Mouse (Mus musculus) kidney, postnatal 36 days (tissue): ENCODE data around the gene Tmem217.
"Not testable (repeated sequence)": the region's sequence is repeated elsewhere in the genome, so short reads cannot be mapped to it uniquely, and the experiment has no call there.

Experiments used
- DNase-seq, 2 experiments: peaks; one replicate each; pipeline ENCODE4 v3.0.0; 2021 to 2022; ENCODE audit warnings: mixed read lengths in 2 of 2

Gene Tmem217

DNA sequence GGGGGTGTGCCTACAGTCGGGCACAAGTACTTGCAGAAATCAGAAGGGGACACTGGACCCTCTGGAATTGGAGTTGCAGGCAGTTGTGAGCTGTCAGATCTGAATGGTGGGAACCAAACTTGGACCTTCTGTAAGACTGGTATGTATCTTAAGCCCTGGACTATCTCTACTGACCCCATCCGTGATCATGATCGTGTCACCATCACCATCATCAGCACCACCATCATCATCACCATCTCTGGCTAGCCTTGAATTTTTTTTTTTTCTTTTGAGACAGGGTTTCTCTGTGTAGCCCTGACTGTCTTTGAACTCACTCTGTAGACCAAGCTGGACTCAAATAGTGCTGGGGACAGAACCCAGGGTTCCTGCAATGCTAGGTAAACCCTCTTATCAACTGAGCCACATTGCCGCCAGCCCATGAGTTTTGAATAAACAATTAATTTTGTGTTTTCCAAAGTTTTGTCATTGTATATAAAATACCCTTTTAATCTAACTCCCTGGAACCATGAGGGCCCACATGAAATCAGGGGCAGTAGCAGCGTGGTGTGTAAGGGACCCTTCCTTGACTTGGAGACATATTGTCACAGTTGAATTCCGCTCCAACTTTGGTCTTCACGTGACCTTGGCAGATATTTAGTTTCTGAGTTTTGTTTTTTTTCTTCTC, 50.0 kb downstream of the Tmem217 start:
- no peak for DNase-seq

DNA sequence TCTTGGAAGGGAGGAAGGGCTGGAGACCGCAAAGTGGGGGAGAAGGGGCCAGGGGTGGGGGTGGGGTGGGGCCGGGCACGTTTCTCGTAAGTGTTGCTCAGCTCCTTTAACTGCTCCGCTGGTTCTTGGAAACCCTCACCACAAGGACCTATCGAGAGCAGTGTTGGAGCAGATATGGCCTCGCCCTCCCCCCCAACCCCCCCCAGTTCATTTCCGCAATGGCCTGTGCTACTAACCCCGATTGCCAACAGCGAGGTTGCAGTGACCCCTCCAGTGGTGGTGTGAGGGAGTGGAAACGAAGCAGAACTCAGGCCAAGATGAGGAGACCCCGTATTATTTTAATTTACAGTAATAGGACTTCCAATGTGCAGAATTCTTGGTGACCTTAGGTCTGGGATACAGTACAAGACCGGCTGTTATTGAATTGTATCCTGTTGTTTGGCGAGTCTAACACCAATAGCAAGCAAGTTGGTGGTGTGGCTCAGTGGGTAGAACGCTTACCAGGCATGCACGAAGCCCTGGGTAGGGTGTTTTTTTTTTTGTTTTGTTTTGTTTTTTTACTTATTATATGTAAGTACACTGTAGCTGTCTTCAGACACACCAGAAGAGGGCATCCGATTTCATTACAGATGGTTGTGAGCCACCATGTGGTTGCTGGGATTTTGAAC, 51.2 kb downstream of the Tmem217 start:
- no peak for DNase-seq

- no peak for DNase-seq
These were observed 51.9 kb downstream of the Tmem217 start for GRCm38 (mm10) chr17:29500243-29500740.

- no peak for DNase-seq
These were observed 52.7 kb downstream of the Tmem217 start for GRCm38 (mm10) chr17:29499511-29499910.

- not testable (repeated sequence) for DNase-seq
These were observed 53.2 kb downstream of the Tmem217 start for GRCm38 (mm10) chr17:29498952-29499351.

GRCm38 (mm10) chr17:29498028-29498427, 54.2 kb downstream of the Tmem217 start:
- peak in 1 of 2 experiments; percentile 21 for DNase-seq

DNA sequence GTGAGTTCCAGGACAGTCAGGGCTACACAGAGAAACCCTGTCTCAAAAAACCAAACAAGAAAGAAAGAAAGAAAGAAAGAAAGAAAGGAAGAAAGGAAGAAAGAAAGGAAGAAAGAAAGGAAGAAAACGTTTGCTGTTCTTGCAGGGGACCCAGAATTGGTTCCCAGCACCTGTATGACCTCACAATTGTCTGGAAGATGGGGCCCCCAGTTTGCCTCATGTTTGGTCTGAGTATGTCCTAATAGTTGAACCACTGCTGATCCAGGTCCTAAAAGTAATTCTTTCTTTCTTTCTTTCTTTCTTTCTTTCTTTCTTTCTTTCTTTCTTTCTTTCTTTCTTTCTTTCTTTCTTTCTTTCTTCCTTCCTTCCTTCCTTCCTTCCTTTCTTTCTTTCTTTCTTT, 54.7 kb downstream of the Tmem217 start:
- DNase-seq, result not testable (repeated sequence)

DNA sequence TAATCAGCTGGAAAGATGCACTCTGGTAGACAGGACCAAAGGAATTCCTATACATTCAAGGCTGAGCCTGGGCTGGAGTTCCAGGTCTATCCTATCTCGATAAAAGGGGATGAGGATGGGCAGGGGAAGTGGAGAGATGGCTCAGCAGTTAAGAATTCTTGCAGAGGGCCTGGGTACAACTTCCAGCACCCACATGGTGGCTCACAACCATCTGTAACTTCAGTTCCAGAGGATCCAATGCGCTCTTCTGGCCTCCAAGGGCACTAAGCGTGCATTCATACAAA, 55.2 kb downstream of the Tmem217 start:
- no peak for DNase-seq

DNA sequence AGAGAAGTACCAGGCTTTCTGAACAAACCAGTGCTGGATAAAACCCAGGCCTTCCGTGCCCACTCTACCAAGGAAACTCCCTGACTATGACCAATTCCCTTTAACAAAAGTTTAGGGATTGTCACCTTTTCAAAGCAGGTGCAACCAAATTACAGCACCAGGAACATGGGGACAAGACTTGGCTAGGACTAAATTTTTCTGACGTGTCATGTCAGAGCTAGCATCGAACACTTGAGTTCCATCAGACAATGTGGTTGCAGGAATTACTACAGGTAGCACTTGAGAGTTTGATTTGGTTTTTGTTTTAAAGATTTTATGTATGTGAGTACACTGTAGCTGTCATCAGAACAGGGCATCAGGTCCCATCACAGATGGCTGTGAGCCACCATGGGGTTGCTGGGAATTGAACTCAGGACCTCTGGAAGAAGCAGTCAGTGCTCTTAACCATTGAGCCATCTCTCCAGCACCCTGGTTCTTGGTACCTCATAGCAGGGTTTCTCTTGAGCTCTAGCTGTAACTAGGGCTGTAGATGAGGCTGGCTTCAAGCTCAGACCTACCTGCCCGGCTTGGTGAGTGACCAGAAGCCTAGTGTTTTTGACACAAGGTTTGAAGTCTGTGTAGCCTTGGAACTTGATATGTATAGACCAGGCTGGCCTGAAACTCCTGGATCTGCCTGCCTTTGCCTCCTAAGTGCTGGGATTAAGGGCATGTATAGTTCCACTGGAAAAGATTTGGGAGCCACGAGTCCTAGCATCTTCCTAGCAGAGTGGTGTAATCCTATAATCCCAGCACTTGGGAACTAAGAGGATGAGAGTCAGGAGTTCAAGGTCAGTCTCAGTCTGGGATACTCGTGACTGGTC, 55.7 kb downstream of the Tmem217 start:
- no peak for DNase-seq

- DNase-seq, result no peak
These were observed 57.5 kb downstream of the Tmem217 start for GRCm38 (mm10) chr17:29494732-29495076.

DNA sequence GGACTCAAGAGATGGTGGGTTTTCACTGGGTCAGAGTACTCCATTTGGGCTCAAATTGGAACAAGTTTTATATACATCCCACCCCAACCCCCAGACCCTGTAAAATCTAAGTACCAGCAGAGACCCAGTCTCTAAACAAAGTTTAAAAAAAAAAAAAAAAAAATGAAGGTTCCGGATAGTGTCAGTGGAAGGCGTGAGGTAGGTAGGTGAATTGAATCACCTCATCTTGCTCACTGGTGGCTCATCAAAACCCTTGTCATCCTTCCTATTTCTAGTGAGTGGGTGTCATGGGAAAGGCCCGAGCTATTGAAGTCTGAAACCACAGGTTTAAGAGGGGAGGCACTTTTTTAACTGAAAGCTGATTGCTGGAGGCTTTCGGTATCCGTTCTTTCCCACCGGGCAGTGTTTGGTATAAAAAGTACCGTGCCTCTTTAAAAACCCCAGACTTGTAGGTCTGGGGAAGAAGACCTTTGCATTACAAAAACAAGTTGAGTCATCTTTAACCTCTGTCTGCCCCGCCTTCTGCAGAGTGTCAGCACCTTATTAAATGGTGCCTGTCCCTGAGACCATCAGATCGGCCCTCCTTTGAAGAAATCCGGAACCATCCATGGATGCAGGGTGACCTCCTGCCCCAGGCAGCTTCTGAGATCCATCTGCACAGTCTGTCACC, 58.0 kb downstream of the Tmem217 start:
- no peak for DNase-seq

DNA sequence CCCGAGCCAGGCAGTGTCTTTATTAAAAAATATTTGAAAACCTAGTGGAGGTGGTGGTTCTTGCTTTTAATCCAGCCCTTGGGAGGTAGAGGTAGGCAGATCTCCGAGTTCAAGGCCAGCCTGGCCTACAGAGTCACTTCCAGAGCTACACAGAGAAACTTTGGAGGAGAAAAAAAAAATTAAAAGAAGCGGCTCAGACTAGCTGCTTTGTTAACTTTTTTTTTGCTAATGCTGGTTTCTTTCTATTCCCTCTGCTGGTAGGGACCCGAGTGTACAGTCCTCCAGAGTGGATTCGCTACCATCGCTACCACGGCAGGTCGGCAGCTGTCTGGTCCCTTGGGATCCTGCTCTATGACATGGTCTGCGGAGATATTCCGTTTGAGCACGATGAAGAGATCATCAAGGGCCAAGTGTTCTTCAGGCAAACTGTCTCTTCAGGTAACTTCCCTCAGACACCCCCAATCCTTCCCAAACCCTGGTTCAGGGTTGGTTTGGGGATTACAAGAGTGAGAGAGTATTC, 58.7 kb downstream of the Tmem217 start:
- no peak for DNase-seq

DNA sequence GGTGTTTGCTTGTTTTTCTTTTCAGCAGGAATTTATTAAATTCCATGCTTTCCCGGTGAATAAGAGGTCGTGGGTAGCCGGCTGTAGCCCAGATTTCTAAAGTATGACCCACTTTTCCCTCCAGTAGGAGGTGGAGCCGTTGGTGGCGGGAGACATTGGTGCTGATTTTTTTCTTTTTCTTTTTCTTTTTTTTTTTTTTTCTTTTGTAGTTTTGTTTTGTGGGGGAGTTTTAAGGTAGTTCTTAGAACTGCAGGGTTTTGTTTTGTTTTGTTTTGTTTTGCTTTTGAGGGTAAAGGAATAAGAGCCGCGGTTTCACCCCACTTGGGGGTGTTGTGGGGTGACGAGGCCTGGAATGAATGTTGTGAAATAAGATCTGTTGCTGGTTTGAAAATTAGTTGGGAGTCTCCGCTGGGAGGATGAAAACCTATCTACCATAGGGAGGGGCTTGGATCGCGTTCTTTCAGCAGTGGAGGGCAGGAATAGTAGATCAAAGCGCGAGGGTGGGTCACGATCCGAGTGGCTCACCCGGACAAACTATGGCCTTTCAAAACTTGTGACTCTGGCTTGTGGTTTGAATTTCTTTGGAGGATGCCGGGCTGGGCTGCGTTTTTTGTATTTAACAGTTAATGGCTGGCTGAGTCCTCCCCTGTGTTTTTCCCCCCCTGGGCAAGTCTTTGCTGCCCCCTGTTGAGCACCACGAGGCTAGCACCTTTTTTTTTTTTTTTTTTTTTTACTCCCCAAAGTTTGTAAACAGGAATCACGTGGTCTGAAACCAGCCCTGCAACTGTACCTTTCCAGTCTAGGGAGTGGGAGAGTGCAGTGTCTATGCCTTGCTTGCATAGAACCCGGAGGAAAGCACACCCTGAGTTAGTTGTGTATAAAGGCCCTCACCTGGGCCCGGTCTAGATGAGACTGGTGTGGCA, 59.7 kb downstream of the Tmem217 start:
- DNase-seq, result peak; percentile 75 to 78

- DNase-seq, result peak; percentile 86 to 87
These were observed 60.5 kb downstream of the Tmem217 start for GRCm38 (mm10) chr17:29491591-29492268.

- no peak for DNase-seq
These were observed 61.2 kb downstream of the Tmem217 start, which contains the start of gene Pim1 for GRCm38 (mm10) chr17:29490713-29491581. TSS of gene Pim1 (plus strand) at chr17:29490753.

- DNase-seq, result peak; percentile 99
These were observed 62.0 kb downstream of the Tmem217 start for GRCm38 (mm10) chr17:29489971-29490712.

GRCm38 (mm10) chr17:29488978-29489970, 62.9 kb downstream of the Tmem217 start:
- peak in 1 of 2 experiments; percentile 59 for DNase-seq
